Mouse (Mus musculus) embryonic fibroblast, embryonic 13.5 days (primary cell): ENCODE measurements around the gene Lce1m. TPM values are rescaled to one million over a fixed set of nuclear protein-coding genes. Genes with fewer than 3 reads are reported as not detected.

Source experiments
- H3K27ac ChIP-seq: 2 replicates; pipeline ENCODE4 v1.5.1; 2012; ENCODE audit warnings: low read length, control low read depth, inconsistent platforms; ENCODE audit not compliant: insufficient read depth
- H3K4me1 ChIP-seq: 2 replicates; pipeline ENCODE4 v1.6.1; 2011; ENCODE audit warnings: low read length; ENCODE audit not compliant: control insufficient read depth, insufficient read depth
- H3K4me3 ChIP-seq: 2 replicates; pipeline ENCODE4 v1.5.1; 2011; ENCODE audit warnings: mild to moderate bottlenecking, control low read depth, low read length; ENCODE audit not compliant: insufficient read depth
- CTCF ChIP-seq: IDR thresholded peaks from 2 replicates; pipeline ENCODE4 v1.5.1; 2011; ENCODE audit warnings: mild to moderate bottlenecking, control low read depth, low read length, moderate library complexity, borderline replicate concordance; ENCODE audit not compliant: insufficient read depth
- POLR2A ChIP-seq: IDR thresholded peaks from 2 replicates; pipeline ENCODE4 v1.6.1; 2011; ENCODE audit warnings: low read depth, mild to moderate bottlenecking, control low read depth, low read length, moderate library complexity
- polyA plus RNA-seq: library from polyadenylated mRNA; stranded (reverse); fragments of >200 nt; gene quantifications from 2 replicates; pipeline ENCODE4 v1.2.4, GENCODE M21; 2011; ENCODE audit warnings: low read depth; ENCODE audit not compliant: missing spikeins, insufficient read length

Lce1m gene
- polyA plus RNA-seq, 1 experiment = not detected

DNA sequence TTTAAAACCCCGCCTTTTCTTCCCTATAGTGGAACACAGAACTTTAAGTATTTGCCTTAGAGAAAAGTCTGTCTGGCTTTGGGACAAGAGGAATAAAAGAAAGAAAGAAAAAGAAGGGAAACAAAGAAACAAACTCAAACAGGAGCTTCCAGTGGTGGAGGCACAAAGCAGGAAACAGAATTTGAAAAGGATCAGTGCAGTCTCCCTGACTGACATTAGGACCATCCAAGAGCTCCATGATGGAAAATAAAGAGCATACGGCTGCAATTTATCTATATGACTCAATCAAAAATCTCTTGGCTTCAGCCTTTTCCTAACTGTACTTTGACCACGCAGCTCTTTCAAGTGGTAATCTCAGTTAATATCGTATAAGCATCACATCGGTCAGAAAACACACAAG is 4.0 kb downstream of the Lce1m start:
- no peak for TF ChIP-seq CTCF
- no peak for TF ChIP-seq POLR2A
- Histone ChIP-seq H3K4me3 (no peak overlapping the region; the same call in 1 of the 2 replicates), H3K27ac (0 out of 2 replicates have a peak overlapping the region, but pooled peaks have one; percentile 19), H3K4me1 (peaks cover 9% of the 10 kb centered on the region; the same call in 1 of the 2 replicates)

DNA sequence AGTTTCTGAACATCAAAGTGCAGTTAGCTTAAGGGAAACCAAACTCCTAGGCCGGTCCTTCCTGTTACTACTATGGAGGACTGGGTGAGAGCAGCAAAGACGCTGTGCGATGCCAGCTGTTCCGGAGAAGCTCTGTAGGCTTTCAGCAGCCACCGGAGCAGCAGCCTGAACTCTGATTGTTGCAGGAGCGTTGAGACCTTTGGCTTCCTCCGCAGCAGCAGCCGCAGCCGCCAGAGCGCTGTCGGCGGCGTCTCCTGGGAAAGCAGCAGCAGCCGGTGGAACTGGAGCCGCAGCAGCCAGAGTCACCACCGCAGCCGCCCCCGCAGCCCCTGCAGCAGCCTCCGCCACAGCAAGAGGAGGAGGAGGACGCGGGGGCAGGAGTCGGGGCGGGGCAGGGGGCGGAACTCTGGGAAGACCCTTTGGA is 4.5 kb downstream of the Lce1m start:
- H3K4me1 ChIP-seq = peaks cover 9% of the 10 kb centered on the region; the same call in 1 of the 2 replicates
- peak overlapping the region; percentile 43; the same call in 1 of the 2 replicates for H3K27ac ChIP-seq
- H3K4me3 ChIP-seq = peak overlapping the region; percentile 13
- TF ChIP-seq POLR2A (peak; percentile 30; the same call in 1 of the 2 replicates), CTCF (no peak)

DNA sequence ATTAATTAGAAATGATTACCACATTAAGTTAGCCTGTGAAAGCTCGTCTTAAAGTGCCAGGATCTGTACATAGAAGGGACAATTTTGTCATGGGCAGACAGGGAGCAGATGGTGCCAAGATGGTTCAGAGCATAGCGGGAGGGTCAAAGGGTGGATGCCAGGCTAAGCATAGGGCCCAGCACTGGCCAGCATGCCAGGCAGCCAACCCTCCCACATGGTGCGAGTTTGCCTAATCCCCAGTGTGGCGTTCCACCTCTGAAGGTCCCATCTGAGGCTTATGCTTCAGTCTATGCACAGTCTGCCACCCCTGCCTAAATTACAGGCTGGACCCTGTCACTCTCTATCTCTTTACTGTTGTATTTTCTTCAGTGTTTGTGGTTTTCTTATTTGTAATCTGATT is 16.0 kb downstream of the Lce1m start:
- Histone ChIP-seq H3K27ac (no peak overlapping the region), H3K4me3 (no peak overlapping the region), H3K4me1 (no peaks in the 10 kb centered on the region)
- TF ChIP-seq POLR2A = no peak
- TF ChIP-seq CTCF = no peak

DNA sequence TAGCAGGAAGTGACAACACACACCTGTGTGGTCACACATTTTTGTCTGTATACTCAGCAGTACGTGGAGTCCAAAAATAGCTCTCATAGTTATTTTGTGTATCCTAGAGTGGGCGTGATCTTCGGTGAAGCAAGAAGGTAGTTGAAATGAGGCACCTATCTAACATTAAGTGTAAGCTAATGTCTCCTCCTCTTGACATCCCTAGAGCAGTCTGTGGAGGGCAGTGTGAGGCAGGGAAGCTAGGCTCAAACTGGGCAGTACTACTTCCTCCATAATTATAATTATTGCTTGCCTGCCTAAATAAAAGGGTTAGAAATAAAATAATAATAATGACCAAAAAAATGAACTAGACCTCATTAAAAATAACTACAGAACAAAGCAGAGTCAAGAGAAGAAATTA is 18.2 kb downstream of the Lce1m start:
- TF ChIP-seq CTCF (peak; percentile 50; the same call in 1 of the 2 replicates), POLR2A (no peak)
- Histone ChIP-seq H3K4me3 (no peak overlapping the region), H3K27ac (no peak overlapping the region), H3K4me1 (no peaks in the 10 kb centered on the region)

DNA sequence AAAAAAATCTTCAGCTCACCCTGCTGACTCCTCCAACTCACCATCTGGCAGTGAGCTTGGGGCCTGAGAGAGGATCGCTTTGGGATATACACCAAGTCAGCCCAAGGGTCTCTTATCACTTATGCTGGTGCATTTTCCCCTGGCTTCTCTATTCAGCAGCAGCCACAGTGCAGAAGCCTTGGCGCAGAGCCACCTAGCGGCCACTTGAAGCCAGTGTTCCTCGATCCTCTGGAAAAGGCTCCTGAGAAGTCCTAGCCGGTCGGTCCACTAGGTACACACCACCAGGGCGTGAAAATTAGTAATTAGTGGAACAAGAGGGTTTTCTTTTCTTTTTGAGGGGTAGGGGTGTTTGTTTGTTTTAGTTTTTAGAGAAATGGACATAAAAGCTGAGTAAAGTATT is 20.2 kb downstream of the Lce1m start:
- Histone ChIP-seq H3K4me1 (no peaks in the 10 kb centered on the region), H3K27ac (no peak overlapping the region), H3K4me3 (no peak overlapping the region)
- peak; percentile 78 for TF ChIP-seq CTCF
- no peak for TF ChIP-seq POLR2A

DNA sequence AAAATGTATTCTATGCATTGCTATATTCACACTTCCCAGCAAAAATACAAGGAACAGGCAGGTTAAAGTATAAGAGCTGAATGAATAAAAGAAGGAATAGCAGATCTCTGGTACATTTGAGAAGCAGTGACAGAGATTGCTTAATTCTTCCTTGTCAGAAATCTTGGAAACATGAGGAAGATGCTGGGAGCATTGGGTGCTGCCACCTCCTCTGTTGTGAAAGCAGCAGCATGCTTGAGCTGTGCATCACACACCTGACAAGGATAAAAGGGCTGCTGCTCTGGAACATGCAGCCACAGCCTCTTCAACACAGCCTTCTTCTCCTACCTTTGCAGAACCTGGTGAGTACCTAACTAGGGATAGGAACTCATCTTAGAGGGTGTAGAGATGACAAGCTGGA is 26.9 kb downstream of the Lce1m start, which contains the start of gene Lce3f:
Gene Lce3f, plus strand, starts transcription at position 301 of the 400 bp plus-strand sequence.
- Histone ChIP-seq H3K27ac (no peak within 1 kb of the TSS), H3K4me1 (no peaks in the 10 kb centered on the region), H3K4me3 (no peak within 1 kb of the TSS)
- TF ChIP-seq CTCF = no peak
- no peak for TF ChIP-seq POLR2A

DNA sequence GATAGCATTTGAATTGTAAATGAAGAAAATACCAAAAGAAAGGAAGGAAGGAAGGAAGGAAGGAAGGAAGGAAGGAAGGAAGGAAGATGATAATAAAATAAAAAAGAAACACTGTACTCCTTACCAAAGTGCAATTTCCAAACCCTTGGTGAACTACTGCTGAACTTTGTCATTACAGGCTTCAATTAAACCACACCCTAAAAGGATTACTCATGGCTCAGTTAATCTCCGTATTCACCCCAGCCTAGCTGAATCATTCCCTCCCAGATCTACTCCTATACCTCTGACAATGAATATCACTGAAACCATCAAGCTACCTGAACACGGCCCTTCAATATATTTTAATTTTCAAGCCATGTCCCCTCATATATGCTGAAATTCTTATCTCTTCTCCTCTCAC is 40.4 kb downstream of the Lce1m start:
- Histone ChIP-seq H3K4me3 (no peak overlapping the region), H3K27ac (no peak overlapping the region), H3K4me1 (peaks cover 6% of the 10 kb centered on the region)
- TF ChIP-seq CTCF = no peak
- TF ChIP-seq POLR2A = no peak

Other genes starting within 250 kb of the Lce1m start
- not detected in 2 replicates for gene Lce1i, start 240.2 kb downstream of the Lce1m start, polyA plus RNA-seq
- not detected in 2 replicates for gene Lce1j, start 228.5 kb downstream of the Lce1m start, polyA plus RNA-seq
- not detected in 2 replicates for gene Lce1k, start 211.2 kb downstream of the Lce1m start, polyA plus RNA-seq
- gene Kprp, start 191.8 kb downstream of the Lce1m start, polyA plus RNA-seq = not detected in 2 replicates
- not detected in 2 replicates for gene Lce1l, start 167.8 kb downstream of the Lce1m start, polyA plus RNA-seq
- gene 2310050C09Rik, start 148.8 kb downstream of the Lce1m start, polyA plus RNA-seq = not detected in 2 replicates
- gene Lce3a, start 92.8 kb downstream of the Lce1m start, polyA plus RNA-seq = not detected in 2 replicates
- gene Lce3b, start 86.1 kb downstream of the Lce1m start, polyA plus RNA-seq = not detected in 2 replicates
- gene Lce3c, start 74.6 kb downstream of the Lce1m start, polyA plus RNA-seq = not detected in 2 replicates
- gene Lce3d, start 61.7 kb downstream of the Lce1m start, polyA plus RNA-seq = not detected in 2 replicates
- not detected in 2 replicates for gene Lce3e, start 52.0 kb downstream of the Lce1m start, polyA plus RNA-seq
- gene Lce3f, start 26.8 kb downstream of the Lce1m start, polyA plus RNA-seq = not detected in 2 replicates
- gene Crct1, start 3.4 kb downstream of the Lce1m start, polyA plus RNA-seq = 0.74 and 1.4 TPM in 2 replicates
- gene Gm4858, start 49.8 kb upstream of the Lce1m start, polyA plus RNA-seq = not detected in 2 replicates
- not detected in 2 replicates for gene Crnn, start 125.7 kb upstream of the Lce1m start, polyA plus RNA-seq
- gene Flg2, start 178.2 kb upstream of the Lce1m start, polyA plus RNA-seq = not detected in 2 replicates